Mouse (Mus musculus) neutrophil, adult 65 days (primary cell): ENCODE measurements around the gene Stard3. TPM values are rescaled to one million over a fixed set of nuclear protein-coding genes. Genes with fewer than 3 reads are reported as not detected.

Experiments
- total RNA-seq: library from RNA; stranded (reverse); gene quantifications from 2 replicates; pipeline ENCODE4 v1.2.4, GENCODE M21; 2023

Stard3 gene
- total RNA-seq: 34.1 and 40.6 TPM in 2 replicates

GRCm38 (mm10) chr11:98358161-98359083 is at the start of gene Stard3:
Stard3 (plus strand) TSS chr11:98358368.

GRCm38 (mm10) chr11:98329081-98329959 is 28.8 kb upstream of the Stard3 start, which contains the start of gene Neurod2:
Neurod2 (minus strand) TSS chr11:98329648.

GRCm38 (mm10) chr11:98348083-98348961 is 9.8 kb upstream of the Stard3 start, which contains the start of gene Ppp1r1b:
Ppp1r1b (plus strand) TSS chr11:98348404.

GRCm38 (mm10) chr11:98383261-98384030 is 25.3 kb downstream of the Stard3 start, which contains the start of gene Tcap:
Tcap (plus strand) TSS chr11:98383811.

GRCm38 (mm10) chr11:98385638-98386585 is 27.7 kb downstream of the Stard3 start, which contains the start of gene Pnmt:
Pnmt (plus strand) TSS chr11:98386450.

GRCm38 (mm10) chr11:98400161-98400726 is 42.1 kb downstream of the Stard3 start, which contains the start of gene Pgap3:
Pgap3 (minus strand) TSS chr11:98400490.

GRCm38 (mm10) chr11:98412273-98412796 is 54.2 kb downstream of the Stard3 start, which contains the start of gene Erbb2:
Erbb2 (plus strand) TSS chr11:98412470.

Other genes starting within 250 kb of the Stard3 start
- gene Fbxl20, start 208.0 kb upstream of the Stard3 start, total RNA-seq: 22.6 and 29.4 TPM in 2 replicates
- gene Med1, start 165.1 kb upstream of the Stard3 start, total RNA-seq: 29.4 and 43.1 TPM in 2 replicates
- 78.0 and 93.6 TPM in 2 replicates for gene Cdk12, start 155.3 kb upstream of the Stard3 start, total RNA-seq
- gene Neurod2, start 28.7 kb upstream of the Stard3 start, total RNA-seq: not detected in 2 replicates
- gene Ppp1r1b, start 10.0 kb upstream of the Stard3 start, total RNA-seq: not detected in 2 replicates
- gene Tcap, start 25.4 kb downstream of the Stard3 start, total RNA-seq: not detected in 2 replicates
- gene Pnmt, start 28.1 kb downstream of the Stard3 start, total RNA-seq: not detected in 2 replicates
- gene Pgap3, start 42.1 kb downstream of the Stard3 start, total RNA-seq: 1.3 and 1.9 TPM in 2 replicates
- not detected in 2 replicates for gene Erbb2, start 54.1 kb downstream of the Stard3 start, total RNA-seq
- gene Mien1, start 80.6 kb downstream of the Stard3 start, total RNA-seq: 38.5 and 55.9 TPM in 2 replicates
- not detected in 2 replicates for gene Grb7, start 88.0 kb downstream of the Stard3 start, total RNA-seq
- gene Ikzf3, start 187.7 kb downstream of the Stard3 start, total RNA-seq: 1.8 and 5.5 TPM in 2 replicates
- gene Zpbp2, start 192.7 kb downstream of the Stard3 start, total RNA-seq: not detected in 2 replicates
- gene Ormdl3, start 229.0 kb downstream of the Stard3 start, total RNA-seq: 4.4 and 6.5 TPM in 2 replicates
- gene Lrrc3c, start 239.9 kb downstream of the Stard3 start, total RNA-seq: not detected in 2 replicates